Mouse (Mus musculus): ENCODE results near the gene Slc30a2.

GRCm38 (mm10) chr4:134403721-134404120 is 60.7 kb downstream of the Slc30a2 start:
- TF ChIP-seq POLR2A (IDR thresholded peaks at IDR 0.05; ENCODE audit: borderline replicate concordance, extremely low read depth, insufficient read depth, insufficient read length, poor library complexity, severe bottlenecking), result no peak
- TF ChIP-seq CTCF (IDR thresholded peaks at IDR 0.05; ENCODE audit: borderline replicate concordance, extremely low read depth, insufficient read depth, insufficient read length), result 0 out of 2 replicates have a peak, but pooled peaks have one; percentile 10
